Mouse (Mus musculus): Measurements from ENCODE around the gene Tmem79. TPM values are rescaled to one million over a fixed set of nuclear protein-coding genes. Genes with fewer than 3 reads are reported as not detected.
"Not testable (repeated sequence)": the region's sequence is repeated elsewhere in the genome, so short reads cannot be mapped to it uniquely, and the experiment has no call there.

Gene Tmem79
- polyA plus RNA-seq, 1 experiment from 2014 or later, result 14.0 TPM

GRCm38 (mm10) chr3:88281141-88281916 is 54.6 kb downstream of the Tmem79 start:
- not testable (repeated sequence) for H3K27ac ChIP-seq (ENCODE audit: low read depth, low read length); H3K4me3 ChIP-seq (ENCODE audit: low read depth, low read length); ATAC-seq; H3K9ac ChIP-seq (ENCODE audit: low read depth, low read length); H3K4me2 ChIP-seq (replicated peaks; ENCODE audit: low read depth); H3K9me3 ChIP-seq (ENCODE audit: control insufficient read depth); H3K4me1 ChIP-seq (replicated peaks; ENCODE audit: control insufficient read depth, insufficient read depth, low read length); H3K27me3 ChIP-seq (replicated peaks; ENCODE audit: control insufficient read depth, insufficient read depth, low read length); H3K36me3 ChIP-seq (ENCODE audit: control insufficient read depth, insufficient read depth)
- 76% methylated on average over 11 of the region's 11 CpGs for WGBS

GRCm38 (mm10) chr3:88280035-88280434 is 55.9 kb downstream of the Tmem79 start:
- 92% methylated on average over 2 of the region's 2 CpGs for WGBS
- Histone ChIP-seq H3K9me3 (ENCODE audit: control insufficient read depth) (no peaks in the 10 kb centered on the region), H3K4me2 (replicated peaks; ENCODE audit: low read depth) (no peak overlapping the region)

More at GRCm38 (mm10) chr3:88280035-88280434, 55.9 kb downstream of the Tmem79 start:
- H3K27me3 ChIP-seq (replicated peaks; ENCODE audit: control insufficient read depth, insufficient read depth, low read length), result no peaks in the 10 kb centered on the region
- H3K36me3 ChIP-seq (ENCODE audit: control insufficient read depth, insufficient read depth), result no peaks in the 10 kb centered on the region
- no peak overlapping the region for H3K27ac ChIP-seq (ENCODE audit: low read depth, low read length)
- no peak for TF ChIP-seq CTCF (IDR thresholded peaks at IDR 0.05; ENCODE audit: low read depth)
- no peak overlapping the region for H3K4me3 ChIP-seq (ENCODE audit: low read depth, low read length)
- H3K9ac ChIP-seq (ENCODE audit: low read depth, low read length), result no peak overlapping the region
- ATAC-seq, result no peak
- H3K4me1 ChIP-seq (replicated peaks; ENCODE audit: control insufficient read depth, insufficient read depth, low read length), result no peaks in the 10 kb centered on the region

Other genes starting within 250 kb of the Tmem79 start
- gene Mef2d, start 193.8 kb downstream of the Tmem79 start, polyA plus RNA-seq (2015; fragmentation: Nextera tagmentation; extraction: Ambion mirVana), result 15.8 and 16.2 TPM in 2 replicates
- gene Rhbg, start 81.4 kb downstream of the Tmem79 start, polyA plus RNA-seq (2015; fragmentation: Nextera tagmentation; extraction: Ambion mirVana), result 0.60 and 0.65 TPM in 2 replicates
- gene Gm38392, start 48.9 kb downstream of the Tmem79 start, polyA plus RNA-seq (2015; fragmentation: Nextera tagmentation; extraction: Ambion mirVana), result 0.13 and 0.18 TPM in 2 replicates
- 6.1 and 7.2 TPM in 2 replicates for gene Tsacc, start 39.1 kb downstream of the Tmem79 start, polyA plus RNA-seq (2015; fragmentation: Nextera tagmentation; extraction: Ambion mirVana)
- 170 and 175 TPM in 2 replicates for gene Cct3, start 39.0 kb downstream of the Tmem79 start, polyA plus RNA-seq (2015; fragmentation: Nextera tagmentation; extraction: Ambion mirVana)
- gene Glmp, start 11.1 kb downstream of the Tmem79 start, polyA plus RNA-seq (2015; fragmentation: Nextera tagmentation; extraction: Ambion mirVana), result 589 and 649 TPM in 2 replicates
- 12.6 and 13.7 TPM in 2 replicates for gene Smg5, start 112 bp upstream of the Tmem79 start, polyA plus RNA-seq (2015; fragmentation: Nextera tagmentation; extraction: Ambion mirVana)
- gene Paqr6, start 28.4 kb upstream of the Tmem79 start, polyA plus RNA-seq (2015; fragmentation: Nextera tagmentation; extraction: Ambion mirVana), result 2.3 and 3.3 TPM in 2 replicates
- 72.5 and 81.0 TPM in 2 replicates for gene Bglap3, start 36.6 kb upstream of the Tmem79 start, polyA plus RNA-seq (2015; fragmentation: Nextera tagmentation; extraction: Ambion mirVana)
- gene Bglap2, start 42.6 kb upstream of the Tmem79 start, polyA plus RNA-seq (2015; fragmentation: Nextera tagmentation; extraction: Ambion mirVana), result not detected in 2 replicates
- gene Bglap, start 48.3 kb upstream of the Tmem79 start, polyA plus RNA-seq (2015; fragmentation: Nextera tagmentation; extraction: Ambion mirVana), result not detected in 2 replicates
- 61.2 and 62.5 TPM in 2 replicates for gene Pmf1, start 74.2 kb upstream of the Tmem79 start, polyA plus RNA-seq (2015; fragmentation: Nextera tagmentation; extraction: Ambion mirVana)
- gene Slc25a44, start 89.0 kb upstream of the Tmem79 start, polyA plus RNA-seq (2015; fragmentation: Nextera tagmentation; extraction: Ambion mirVana), result 30.4 and 31.7 TPM in 2 replicates
- 93.1 and 101 TPM in 2 replicates for gene Sema4a, start 125.0 kb upstream of the Tmem79 start, polyA plus RNA-seq (2015; fragmentation: Nextera tagmentation; extraction: Ambion mirVana)
- gene Lmna, start 173.8 kb upstream of the Tmem79 start, polyA plus RNA-seq (2015; fragmentation: Nextera tagmentation; extraction: Ambion mirVana), result 92.5 and 96.5 TPM in 2 replicates
- 2.8 TPM in 2 replicates for gene Mex3a, start 196.2 kb upstream of the Tmem79 start, polyA plus RNA-seq (2015; fragmentation: Nextera tagmentation; extraction: Ambion mirVana)
- 79.5 and 89.2 TPM in 2 replicates for gene Rab25, start 212.2 kb upstream of the Tmem79 start, polyA plus RNA-seq (2015; fragmentation: Nextera tagmentation; extraction: Ambion mirVana)
- 171 and 183 TPM in 2 replicates for gene Lamtor2, start 216.9 kb upstream of the Tmem79 start, polyA plus RNA-seq (2015; fragmentation: Nextera tagmentation; extraction: Ambion mirVana)
- gene Ubqln4, start 217.6 kb upstream of the Tmem79 start, polyA plus RNA-seq (2015; fragmentation: Nextera tagmentation; extraction: Ambion mirVana), result 17.3 and 19.2 TPM in 2 replicates
- gene Ssr2, start 239.7 kb upstream of the Tmem79 start, polyA plus RNA-seq (2015; fragmentation: Nextera tagmentation; extraction: Ambion mirVana), result 249 and 268 TPM in 2 replicates